Mouse (Mus musculus): ENCODE measurements around the gene Abo.

DNA sequence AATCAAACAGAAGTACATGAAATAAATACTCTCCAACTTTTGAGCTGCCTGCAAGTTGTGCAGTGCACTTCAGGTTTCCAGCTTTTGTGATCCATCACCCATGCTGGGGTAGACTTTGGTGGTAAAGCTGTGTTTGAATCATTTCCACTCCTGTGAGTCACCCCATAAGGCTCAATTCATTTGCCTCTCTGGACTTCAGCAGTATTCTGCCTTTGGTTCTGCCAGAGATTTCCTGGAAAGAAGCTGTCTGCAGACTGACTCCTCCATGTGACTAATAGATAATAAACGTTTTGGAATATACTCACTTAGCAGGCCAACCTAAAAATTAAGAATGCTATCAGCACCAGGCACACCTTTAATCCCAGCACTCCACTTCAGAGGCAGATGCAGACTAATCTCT, 36.0 kb upstream of the Abo start:
- TF ChIP-seq CTCF (IDR thresholded peaks at IDR 0.05; ENCODE audit: borderline replicate concordance, control insufficient read depth, extremely low read depth, insufficient read depth, low read length, poor library complexity), result no peak
- TF ChIP-seq POLR2A (IDR thresholded peaks at IDR 0.05; ENCODE audit: control insufficient read depth, extremely low read depth, insufficient read depth, low read length, poor library complexity), result no peak
